Mouse (Mus musculus) limb, embryonic 14.5 days (tissue): Measurements from ENCODE around the gene Sh3bp4. TPM values are rescaled to one million over a fixed set of nuclear protein-coding genes. Genes with fewer than 3 reads are reported as not detected.

ENCODE experiments used
- ATAC-seq: fragments of 200-750 bp; cut with Nextera tagmentation; 2 replicates; pipeline ENCODE4 v1.8.0; 2017; ENCODE audit warnings: low read depth, moderate number of reproducible peaks, moderate TSS enrichment; ENCODE audit not compliant: low FRiP score
- DNase-seq: peaks from one replicate; pipeline ENCODE4 v3.0.0-alpha.2; 2015; ENCODE audit warnings: low spot score
- H3K27ac ChIP-seq: fragments of 300-500 bp; sonication (generic); replicated peaks from 2 replicates; pipeline ENCODE4 v1.5.1; 2014; ENCODE audit warnings: low read depth, mild to moderate bottlenecking, low read length, moderate library complexity, mixed read lengths
- H3K27me3 ChIP-seq: fragments of 300-500 bp; sonication (generic); 2 replicates; pipeline ENCODE4 v1.6.1; 2014; ENCODE audit warnings: low read length, mixed read lengths; ENCODE audit not compliant: control insufficient read depth, insufficient read depth
- H3K36me3 ChIP-seq: fragments of 300-500 bp; sonication (generic); 2 replicates; pipeline ENCODE4 v1.6.1; 2014; ENCODE audit warnings: mild to moderate bottlenecking, low read length, moderate library complexity, mixed read lengths; ENCODE audit not compliant: control insufficient read depth, insufficient read depth
- H3K4me1 ChIP-seq: fragments of 300-500 bp; sonication (generic); 2 replicates; pipeline ENCODE4 v1.6.1; 2014; ENCODE audit warnings: antibody characterized with exemption, low read length, mixed read lengths; ENCODE audit not compliant: control insufficient read depth, insufficient read depth
- H3K4me2 ChIP-seq: fragments of 300-500 bp; sonication (generic); replicated peaks from 2 replicates; pipeline ENCODE4 v1.6.1; 2014; ENCODE audit warnings: low read depth, mild to moderate bottlenecking, low read length, moderate library complexity; ENCODE audit not compliant: severe bottlenecking
- H3K4me3 ChIP-seq: fragments of 300-500 bp; sonication (generic); replicated peaks from 2 replicates; pipeline ENCODE4 v1.5.1; 2014; ENCODE audit warnings: low read length
- H3K9ac ChIP-seq: fragments of 300-500 bp; sonication (generic); 2 replicates; pipeline ENCODE4 v1.6.1; 2014; ENCODE audit warnings: mild to moderate bottlenecking, low read depth, low read length, moderate library complexity; ENCODE audit not compliant: severe bottlenecking
- H3K9me3 ChIP-seq: fragments of 300-500 bp; sonication (generic); 2 replicates; pipeline ENCODE4 v1.6.1; 2016; ENCODE audit warnings: low read length; ENCODE audit not compliant: control insufficient read depth
- POLR2A ChIP-seq: fragments of 200-500 bp; IDR thresholded peaks from 2 replicates; pipeline ENCODE4 v1.8.0; 2012; ENCODE audit warnings: inconsistent platforms, mild to moderate bottlenecking, moderate library complexity, borderline replicate concordance; ENCODE audit not compliant: insufficient read depth, insufficient read length; ENCODE audit errors: extremely low read depth
- WGBS: fragments of 180-500 bp; shearing (Covaris S2); extraction: QIAGEN DNeasy Blood & Tissue Kit; methylation state at CpG from one replicate; pipeline ENCODE4 v1.1.7; 2014; 5-methylcytosine and 5-hydroxymethylcytosine counted together
- polyA plus RNA-seq, 2 experiments: library from polyadenylated mRNA; depleted of rRNA in 1 of 2; stranded (reverse) in 1 of 2; unstranded in 1 of 2; fragments of >200 nt; fragmentation: Nextera tagmentation in 1 of 2; extraction: Ambion mirVana in 1 of 2; gene quantifications; 2 replicates each; pipeline versions ENCODE4 v1.2.1 to v1.2.3; 2012 to 2014

The Sh3bp4 gene
- polyA plus RNA-seq, 2 experiments = 20.4 to 20.8 TPM

GRCm38 (mm10) chr1:89171275-89171767, 101.1 kb downstream of the Sh3bp4 start:
- Histone ChIP-seq H3K9ac (no peak overlapping the region), H3K27ac (no peak overlapping the region), H3K4me3 (no peak overlapping the region), H3K27me3 (no peaks in the 10 kb centered on the region), H3K4me1 (0 out of 2 replicates have a peak, but pooled peaks cover 4% of the 10 kb centered on the region), H3K4me2 (no peak overlapping the region), H3K36me3 (no peaks in the 10 kb centered on the region), H3K9me3 (no peaks in the 10 kb centered on the region)
- ATAC-seq (no peak), DNase-seq (no peak)
- TF ChIP-seq POLR2A = no peak
- 81% methylated on average over 8 of the region's 8 CpGs for WGBS

GRCm38 (mm10) chr1:89174621-89175020, 104.4 kb downstream of the Sh3bp4 start:
- H3K4me3 ChIP-seq = no peak overlapping the region
- no peak for ATAC-seq
- TF ChIP-seq POLR2A = no peak

GRCm38 (mm10) chr1:89175355-89175754, 105.1 kb downstream of the Sh3bp4 start:
- Histone ChIP-seq H3K4me2 (no peak overlapping the region), H3K27me3 (no peaks in the 10 kb centered on the region), H3K9me3 (no peaks in the 10 kb centered on the region), H3K36me3 (no peaks in the 10 kb centered on the region), H3K4me3 (no peak overlapping the region), H3K27ac (no peak overlapping the region), H3K9ac (no peak overlapping the region), H3K4me1 (no peaks in the 10 kb centered on the region)
- 60% methylated on average over 2 of the region's 2 CpGs for WGBS
- DNase-seq (no peak), ATAC-seq (no peak)
- TF ChIP-seq POLR2A = no peak

More at GRCm38 (mm10) chr1:89174621-89175020, 104.4 kb downstream of the Sh3bp4 start:
- H3K4me2 ChIP-seq = no peak overlapping the region
- H3K9ac ChIP-seq = no peak overlapping the region
- 69% methylated on average over 7 of the region's 7 CpGs for WGBS
- no peak overlapping the region for H3K27ac ChIP-seq
- H3K36me3 ChIP-seq = no peaks in the 10 kb centered on the region
- DNase-seq = no peak
- H3K4me1 ChIP-seq = no peaks in the 10 kb centered on the region
- H3K9me3 ChIP-seq = no peaks in the 10 kb centered on the region
- no peaks in the 10 kb centered on the region for H3K27me3 ChIP-seq

- H3K27ac ChIP-seq = no peak overlapping the region
- no peak overlapping the region for H3K4me2 ChIP-seq
- H3K9ac ChIP-seq = no peak overlapping the region
- H3K4me1 ChIP-seq = no peaks in the 10 kb centered on the region
- DNase-seq (peak; percentile 40), ATAC-seq (peak; percentile 86)
- H3K27me3 ChIP-seq = no peaks in the 10 kb centered on the region
- no peak for TF ChIP-seq POLR2A
- H3K36me3 ChIP-seq = no peaks in the 10 kb centered on the region
- no peaks in the 10 kb centered on the region for H3K9me3 ChIP-seq
- no peak overlapping the region for H3K4me3 ChIP-seq
- WGBS = 36% methylated on average over 9 of the region's 9 CpGs
These were observed 113.1 kb downstream of the Sh3bp4 start for GRCm38 (mm10) chr1:89183261-89183831.

GRCm38 (mm10) chr1:89184111-89184785, 114.0 kb downstream of the Sh3bp4 start:
- no peaks in the 10 kb centered on the region for H3K4me1 ChIP-seq
- no peak overlapping the region for H3K4me3 ChIP-seq
- H3K9ac ChIP-seq = no peak overlapping the region
- ATAC-seq (no peak), DNase-seq (no peak)
- WGBS = 86% methylated on average over 6 of the region's 6 CpGs
- H3K36me3 ChIP-seq = no peaks in the 10 kb centered on the region
- TF ChIP-seq POLR2A = no peak
- H3K27ac ChIP-seq = no peak overlapping the region
- H3K27me3 ChIP-seq = no peaks in the 10 kb centered on the region
- H3K4me2 ChIP-seq = no peak overlapping the region
- H3K9me3 ChIP-seq = no peaks in the 10 kb centered on the region
